Mouse (Mus musculus): ENCODE results near the gene Msl2.

GRCm38 (mm10) chr9:101062253-101062780 lies 11.6 kb upstream of the Msl2 start:
- TF ChIP-seq CTCF (IDR thresholded peaks at IDR 0.05) (no peak), EP300 (IDR thresholded peaks at IDR 0.05) (no peak)
